Mouse (Mus musculus): ENCODE data around the gene Depdc5. TPM values are rescaled to one million over a fixed set of nuclear protein-coding genes. Genes with fewer than 3 reads are reported as not detected.
"Not testable (repeated sequence)": the region's sequence is repeated elsewhere in the genome, so short reads cannot be mapped to it uniquely, and the experiment has no call there.

The Depdc5 gene
- polyA plus RNA-seq, 1 experiment from 2014 or later: 6.9 TPM

DNA sequence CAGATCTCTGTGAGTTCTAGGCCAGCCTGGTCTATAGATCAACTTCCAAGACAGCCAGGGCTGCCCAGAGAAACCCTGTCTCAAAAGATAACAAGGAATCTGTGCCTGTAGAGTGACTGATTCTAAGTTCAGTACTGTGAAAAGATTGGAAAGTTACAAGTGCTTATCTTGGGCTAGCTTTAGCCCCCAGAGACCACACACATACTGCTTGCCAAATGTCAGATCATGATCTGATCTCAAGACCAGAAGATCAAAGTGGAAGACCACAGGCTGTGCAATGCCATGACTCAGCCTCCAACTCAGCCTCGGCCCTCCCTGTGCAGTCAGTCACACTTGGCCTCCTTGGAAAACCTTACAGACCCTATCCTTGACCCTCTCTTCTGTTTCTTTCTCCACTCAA is 29.0 kb upstream of the Depdc5 start:
- Histone ChIP-seq H3K4me1 (replicated peaks; ENCODE audit: control insufficient read depth, insufficient read depth, low read length) (no peaks in the 10 kb centered on the region), H3K4me2 (replicated peaks; ENCODE audit: low read depth) (no peak overlapping the region), H3K4me3 (ENCODE audit: low read depth, low read length) (no peak overlapping the region), H3K9ac (ENCODE audit: low read depth, low read length) (no peak overlapping the region), H3K27me3 (replicated peaks; ENCODE audit: control insufficient read depth, insufficient read depth, low read length) (no peaks in the 10 kb centered on the region), H3K9me3 (ENCODE audit: control insufficient read depth) (no peaks in the 10 kb centered on the region), H3K27ac (ENCODE audit: low read depth, low read length) (no peak overlapping the region), H3K36me3 (ENCODE audit: control insufficient read depth, insufficient read depth) (peaks cover 81% of the 10 kb centered on the region)
- TF ChIP-seq CTCF (IDR thresholded peaks at IDR 0.05; ENCODE audit: low read depth): no peak
- no peak for ATAC-seq
- WGBS: 82% methylated on average over 1 of the region's 1 CpGs

DNA sequence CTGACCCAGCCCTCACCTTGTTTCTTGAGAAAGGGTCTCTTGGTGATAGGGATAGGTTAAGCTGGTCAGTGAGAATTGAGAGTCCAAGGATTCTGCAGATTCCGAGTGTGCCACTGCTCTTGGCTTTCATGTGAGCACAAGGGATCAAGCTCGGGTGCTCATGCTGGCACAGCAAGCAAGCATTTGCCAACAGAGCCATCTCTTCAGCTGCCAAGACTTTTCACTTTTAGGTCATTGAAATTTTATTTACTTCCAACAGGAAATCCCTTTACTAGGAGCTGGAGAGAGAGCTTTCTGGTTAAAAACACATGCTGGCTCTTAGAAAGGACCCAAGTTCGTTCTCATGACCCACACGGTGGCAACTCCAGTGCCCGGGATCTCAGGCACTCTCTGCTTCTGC is 26.5 kb upstream of the Depdc5 start:
- Histone ChIP-seq H3K27me3 (replicated peaks; ENCODE audit: control insufficient read depth, insufficient read depth, low read length) (no peaks in the 10 kb centered on the region), H3K36me3 (ENCODE audit: control insufficient read depth, insufficient read depth) (peaks cover 74% of the 10 kb centered on the region), H3K9ac (ENCODE audit: low read depth, low read length) (no peak overlapping the region), H3K4me3 (ENCODE audit: low read depth, low read length) (no peak overlapping the region), H3K4me1 (replicated peaks; ENCODE audit: control insufficient read depth, insufficient read depth, low read length) (no peaks in the 10 kb centered on the region), H3K4me2 (replicated peaks; ENCODE audit: low read depth) (no peak overlapping the region), H3K9me3 (ENCODE audit: control insufficient read depth) (no peaks in the 10 kb centered on the region), H3K27ac (ENCODE audit: low read depth, low read length) (no peak overlapping the region)
- ATAC-seq: no peak
- 86% methylated on average over 5 of the region's 5 CpGs for WGBS
- TF ChIP-seq CTCF (IDR thresholded peaks at IDR 0.05; ENCODE audit: low read depth): no peak

DNA sequence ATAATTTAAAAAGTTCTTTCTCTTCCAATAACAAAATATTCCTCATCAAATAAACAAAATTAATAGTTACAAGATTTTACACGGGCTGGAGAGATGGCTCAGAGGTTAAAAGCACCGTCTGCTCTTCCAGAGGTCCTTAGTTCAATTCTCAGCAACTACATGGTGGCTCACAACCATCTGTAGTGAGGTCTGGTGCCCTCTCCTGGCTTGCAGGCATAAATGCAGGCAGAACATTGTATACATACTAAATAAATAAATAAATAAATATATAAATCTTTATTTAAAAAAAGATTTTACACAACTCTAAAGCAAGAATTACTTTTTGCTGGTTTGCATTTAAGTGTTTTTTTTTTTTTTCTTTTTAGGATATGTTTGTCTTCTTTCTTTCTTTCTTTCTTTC is 23.5 kb upstream of the Depdc5 start:
- Histone ChIP-seq H3K27ac (ENCODE audit: low read depth, low read length) (no peak overlapping the region), H3K4me1 (replicated peaks; ENCODE audit: control insufficient read depth, insufficient read depth, low read length) (no peaks in the 10 kb centered on the region), H3K36me3 (ENCODE audit: control insufficient read depth, insufficient read depth) (peaks cover 78% of the 10 kb centered on the region), H3K4me3 (ENCODE audit: low read depth, low read length) (no peak overlapping the region), H3K9me3 (ENCODE audit: control insufficient read depth) (no peaks in the 10 kb centered on the region), H3K9ac (ENCODE audit: low read depth, low read length) (no peak overlapping the region), H3K27me3 (replicated peaks; ENCODE audit: control insufficient read depth, insufficient read depth, low read length) (no peaks in the 10 kb centered on the region), H3K4me2 (replicated peaks; ENCODE audit: low read depth) (no peak overlapping the region)
- TF ChIP-seq CTCF (IDR thresholded peaks at IDR 0.05; ENCODE audit: low read depth): peak; percentile 41
- WGBS: 92% methylated on average over 2 of the region's 2 CpGs
- ATAC-seq: no peak

DNA sequence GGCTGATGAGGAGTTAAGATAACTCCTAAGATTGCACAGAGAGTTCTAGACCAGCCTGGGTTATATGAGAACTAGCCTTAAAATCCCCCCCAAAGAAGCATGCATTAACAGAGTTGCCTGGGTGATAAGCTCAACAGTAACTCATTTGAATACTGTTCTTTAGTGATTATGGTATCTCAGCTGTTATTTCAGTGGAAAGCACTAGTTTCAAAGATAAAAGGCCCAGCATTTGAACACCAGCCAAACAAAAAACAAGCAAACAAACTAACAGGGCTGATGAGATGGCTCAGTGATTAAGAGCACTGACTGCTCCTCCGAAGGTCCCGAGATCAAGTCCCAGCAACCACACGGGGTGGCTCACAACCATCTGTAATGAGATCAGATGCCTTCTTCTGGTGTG is 14.3 kb upstream of the Depdc5 start:
- Histone ChIP-seq H3K27me3 (replicated peaks; ENCODE audit: control insufficient read depth, insufficient read depth, low read length) (no peaks in the 10 kb centered on the region), H3K4me2 (replicated peaks; ENCODE audit: low read depth) (no peak overlapping the region), H3K36me3 (ENCODE audit: control insufficient read depth, insufficient read depth) (peaks cover 20% of the 10 kb centered on the region), H3K4me3 (ENCODE audit: low read depth, low read length) (no peak overlapping the region), H3K27ac (ENCODE audit: low read depth, low read length) (no peak overlapping the region), H3K4me1 (replicated peaks; ENCODE audit: control insufficient read depth, insufficient read depth, low read length) (0 out of 2 replicates have a peak, but pooled peaks cover 5% of the 10 kb centered on the region), H3K9me3 (ENCODE audit: control insufficient read depth) (no peaks in the 10 kb centered on the region), H3K9ac (ENCODE audit: low read depth, low read length) (no peak overlapping the region)
- no peak for TF ChIP-seq CTCF (IDR thresholded peaks at IDR 0.05; ENCODE audit: low read depth)
- 97% methylated on average over 3 of the region's 3 CpGs for WGBS
- no peak for ATAC-seq

DNA sequence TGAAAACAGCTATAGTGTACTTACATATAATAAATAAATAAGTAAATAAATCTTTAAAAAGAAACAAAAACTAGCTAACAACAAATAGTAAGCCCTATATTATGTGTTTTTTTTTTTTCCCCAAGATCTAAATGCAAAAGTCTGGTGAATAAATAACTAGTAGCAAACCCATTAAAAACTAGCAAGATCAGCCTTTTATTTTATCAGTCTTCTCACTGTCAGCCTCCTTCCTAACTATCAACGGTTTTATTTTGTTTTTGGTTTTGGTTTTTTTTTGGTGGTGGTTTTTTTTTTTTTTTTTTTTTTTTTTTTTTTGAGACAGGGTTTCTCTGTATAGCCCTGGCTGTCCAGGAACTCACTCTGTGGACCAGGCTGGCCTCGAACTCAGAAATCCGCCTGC is 13.9 kb upstream of the Depdc5 start:
- H3K27me3 ChIP-seq (replicated peaks; ENCODE audit: control insufficient read depth, insufficient read depth, low read length); H3K27ac ChIP-seq (ENCODE audit: low read depth, low read length); H3K9ac ChIP-seq (ENCODE audit: low read depth, low read length); H3K9me3 ChIP-seq (ENCODE audit: control insufficient read depth); H3K4me2 ChIP-seq (replicated peaks; ENCODE audit: low read depth); ATAC-seq; H3K4me1 ChIP-seq (replicated peaks; ENCODE audit: control insufficient read depth, insufficient read depth, low read length); H3K4me3 ChIP-seq (ENCODE audit: low read depth, low read length): not testable (repeated sequence)
- WGBS: 78% methylated on average over 3 of the region's 3 CpGs
- H3K36me3 ChIP-seq (ENCODE audit: control insufficient read depth, insufficient read depth): peaks cover 16% of the 10 kb centered on the region

DNA sequence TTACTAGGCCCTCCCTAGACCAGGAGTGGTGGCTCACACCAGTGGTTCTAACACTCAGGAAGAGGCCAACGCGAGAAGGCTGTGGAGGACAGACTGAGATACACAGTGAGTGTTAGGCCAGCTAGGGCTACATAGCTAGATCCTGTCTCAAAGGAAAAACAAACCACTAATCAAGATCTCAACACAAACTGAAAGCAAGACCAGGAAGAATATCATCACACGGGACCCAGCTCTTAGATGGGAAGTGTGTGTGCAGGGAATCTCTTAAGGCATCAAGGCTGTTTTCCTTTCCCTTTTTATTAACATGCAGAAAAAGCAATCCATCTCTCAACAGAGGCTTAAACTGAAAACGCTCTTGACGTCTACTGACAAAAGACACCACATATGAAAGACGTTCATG is 11.5 kb upstream of the Depdc5 start:
- TF ChIP-seq CTCF (IDR thresholded peaks at IDR 0.05; ENCODE audit: low read depth): no peak
- ATAC-seq: no peak
- no peak overlapping the region for H3K27ac ChIP-seq (ENCODE audit: low read depth, low read length)
- peak overlapping the region; percentile 84 for H3K4me2 ChIP-seq (replicated peaks; ENCODE audit: low read depth)
- H3K4me3 ChIP-seq (ENCODE audit: low read depth, low read length): no peak overlapping the region
- whole genome bisulfite sequencing: 22% methylated on average over 6 of the region's 6 CpGs
- H3K27me3 ChIP-seq (replicated peaks; ENCODE audit: control insufficient read depth, insufficient read depth, low read length): no peaks in the 10 kb centered on the region
- H3K9me3 ChIP-seq (ENCODE audit: control insufficient read depth): no peaks in the 10 kb centered on the region
- H3K4me1 ChIP-seq (replicated peaks; ENCODE audit: control insufficient read depth, insufficient read depth, low read length): 0 out of 2 replicates have a peak, but pooled peaks cover 5% of the 10 kb centered on the region
- H3K36me3 ChIP-seq (ENCODE audit: control insufficient read depth, insufficient read depth): peaks cover 6% of the 10 kb centered on the region; the same call in 1 of the 2 replicates
- no peak overlapping the region for H3K9ac ChIP-seq (ENCODE audit: low read depth, low read length)
